Mouse (Mus musculus) G1E (cell line): Measurements from ENCODE around the gene Pou5f1.

Experiments used
- CTCF ChIP-seq: IDR thresholded peaks from 2 replicates; pipeline ENCODE4 v1.5.1; 2012; ENCODE audit warnings: low read depth, low read length, inconsistent platforms, mixed read lengths
- GATA1 ChIP-seq: IDR thresholded peaks from 2 replicates; pipeline ENCODE4 v1.6.1; 2012; ENCODE audit warnings: borderline replicate concordance, low read length, inconsistent platforms, mixed read lengths
- GATA2 ChIP-seq: IDR thresholded peaks from 2 replicates; pipeline ENCODE4 v1.6.1; 2012; ENCODE audit warnings: low read depth, low read length, inconsistent platforms, borderline replicate concordance
- TAL1 ChIP-seq: conservative IDR thresholded peaks from 2 replicates; pipeline ENCODE4 v1.6.1; 2012; ENCODE audit warnings: low read depth, low read length, inconsistent platforms, mixed read lengths

- no peak for TF ChIP-seq CTCF
- TF ChIP-seq TAL1: no peak
- TF ChIP-seq GATA1: no peak
- no peak for TF ChIP-seq GATA2
Observed at GRCm38 (mm10) chr17:35543412-35543861, 37.6 kb downstream of the Pou5f1 start.
